Mouse (Mus musculus) heart, embryonic 16.5 days (tissue): Measurements from ENCODE around the gene Ccdc184. TPM values are rescaled to one million over a fixed set of nuclear protein-coding genes. Genes with fewer than 3 reads are reported as not detected.

ENCODE experiments used
- ATAC-seq: fragments of 200-750 bp; cut with Nextera tagmentation; replicated peaks from 2 replicates; pipeline ENCODE4 v1.8.0; 2017; ENCODE audit warnings: moderate number of reproducible peaks; ENCODE audit not compliant: insufficient read depth, low FRiP score; ENCODE audit errors: extremely low read depth
- H3K27ac ChIP-seq: fragments of 300-500 bp; sonication (generic); 2 replicates; pipeline ENCODE4 v1.5.1; 2014; ENCODE audit warnings: mild to moderate bottlenecking, low read length, control low read depth, moderate library complexity
- H3K27me3 ChIP-seq: fragments of 300-500 bp; sonication (generic); 2 replicates; pipeline ENCODE4 v1.6.1; 2014; ENCODE audit warnings: low read length, mixed read lengths; ENCODE audit not compliant: control insufficient read depth, insufficient read depth
- H3K36me3 ChIP-seq: fragments of 300-500 bp; sonication (generic); 2 replicates; pipeline ENCODE4 v1.6.1; 2014; ENCODE audit not compliant: control insufficient read depth, insufficient read depth
- H3K4me1 ChIP-seq: fragments of 300-500 bp; sonication (generic); 2 replicates; pipeline ENCODE4 v1.6.1; 2014; ENCODE audit warnings: low read length, mixed read lengths; ENCODE audit not compliant: control insufficient read depth, insufficient read depth
- H3K4me2 ChIP-seq: fragments of 300-500 bp; sonication (generic); 2 replicates; pipeline ENCODE4 v1.6.1; 2014; ENCODE audit warnings: low read depth, mild to moderate bottlenecking, control low read depth, low read length
- H3K4me3 ChIP-seq: fragments of 300-500 bp; sonication (generic); 2 replicates; pipeline ENCODE4 v1.5.1; 2014; ENCODE audit warnings: mild to moderate bottlenecking, control low read depth, low read length
- H3K9ac ChIP-seq: fragments of 300-500 bp; sonication (generic); 2 replicates; pipeline ENCODE4 v1.6.1; 2014; ENCODE audit warnings: low read length, control low read depth
- H3K9me3 ChIP-seq: fragments of 300-500 bp; sonication (generic); replicated peaks from 2 replicates; pipeline ENCODE4 v1.6.1; 2016; ENCODE audit warnings: low read length; ENCODE audit not compliant: control insufficient read depth
- WGBS: fragments of 180-500 bp; shearing (Covaris S2); extraction: QIAGEN DNeasy Blood & Tissue Kit; methylation state at CpG from one replicate; pipeline ENCODE4 v1.1.7; 2014; 5-methylcytosine and 5-hydroxymethylcytosine counted together
- polyA plus RNA-seq: library from polyadenylated mRNA; unstranded; fragments of >200 nt; fragmentation: Nextera tagmentation; extraction: Ambion mirVana; gene quantifications from 2 replicates; pipeline ENCODE4 v1.2.1, GENCODE M21; 2015

Gene Ccdc184
- polyA plus RNA-seq, 1 experiment from 2014 or later, result 1.2 TPM

- peaks cover 67% of the 10 kb centered on the region for H3K36me3 ChIP-seq
- ATAC-seq, result no peak
- H3K9ac ChIP-seq, result no peak overlapping the region
- H3K27me3 ChIP-seq, result no peaks in the 10 kb centered on the region
- no peaks in the 10 kb centered on the region for H3K9me3 ChIP-seq
- WGBS, result 94% methylated on average over 13 of the region's 13 CpGs
- H3K27ac ChIP-seq, result no peak overlapping the region
- H3K4me3 ChIP-seq, result no peak overlapping the region
- no peaks in the 10 kb centered on the region for H3K4me1 ChIP-seq
- H3K4me2 ChIP-seq, result no peak overlapping the region
Measured at GRCm38 (mm10) chr15:98135671-98136070, 31.3 kb upstream of the Ccdc184 start.

GRCm38 (mm10) chr15:98136871-98137270 lies 30.1 kb upstream of the Ccdc184 start:
- Histone ChIP-seq H3K9me3 (no peaks in the 10 kb centered on the region), H3K9ac (no peak overlapping the region), H3K4me3 (no peak overlapping the region), H3K27me3 (no peaks in the 10 kb centered on the region), H3K4me1 (no peaks in the 10 kb centered on the region), H3K4me2 (no peak overlapping the region), H3K36me3 (peaks cover 70% of the 10 kb centered on the region), H3K27ac (no peak overlapping the region)
- no peak for ATAC-seq
- 91% methylated on average over 9 of the region's 9 CpGs for WGBS

- Histone ChIP-seq H3K27me3 (no peaks in the 10 kb centered on the region), H3K27ac (no peak overlapping the region), H3K4me1 (peaks cover 6% of the 10 kb centered on the region), H3K9ac (no peak overlapping the region), H3K9me3 (no peaks in the 10 kb centered on the region), H3K4me2 (no peak overlapping the region), H3K4me3 (no peak overlapping the region), H3K36me3 (peaks cover 52% of the 10 kb centered on the region)
- WGBS, result 84% methylated on average over 7 of the region's 7 CpGs
- ATAC-seq, result no peak
Measured at GRCm38 (mm10) chr15:98139763-98140162, 27.2 kb upstream of the Ccdc184 start.

GRCm38 (mm10) chr15:98140809-98141208 lies 26.1 kb upstream of the Ccdc184 start:
- ATAC-seq, result no peak
- no peaks in the 10 kb centered on the region for H3K27me3 ChIP-seq
- H3K27ac ChIP-seq, result no peak overlapping the region
- no peak overlapping the region for H3K4me3 ChIP-seq
- H3K36me3 ChIP-seq, result peaks cover 43% of the 10 kb centered on the region
- no peaks in the 10 kb centered on the region for H3K9me3 ChIP-seq
- H3K4me1 ChIP-seq, result peaks cover 8% of the 10 kb centered on the region
- WGBS, result 85% methylated on average over 5 of the region's 5 CpGs
- no peak overlapping the region for H3K9ac ChIP-seq
- no peak overlapping the region for H3K4me2 ChIP-seq

- H3K9ac ChIP-seq, result no peak overlapping the region
- H3K9me3 ChIP-seq, result no peaks in the 10 kb centered on the region
- no peak for ATAC-seq
- 79% methylated on average over 10 of the region's 10 CpGs for WGBS
- peaks cover 13% of the 10 kb centered on the region for H3K4me1 ChIP-seq
- H3K27ac ChIP-seq, result no peak overlapping the region
- no peak overlapping the region for H3K4me2 ChIP-seq
- H3K36me3 ChIP-seq, result peaks cover 29% of the 10 kb centered on the region
- H3K27me3 ChIP-seq, result no peaks in the 10 kb centered on the region
- no peak overlapping the region for H3K4me3 ChIP-seq
Measured at GRCm38 (mm10) chr15:98142515-98142914, 24.4 kb upstream of the Ccdc184 start.

GRCm38 (mm10) chr15:98144861-98145507 lies 22.0 kb upstream of the Ccdc184 start:
- peak overlapping the region; percentile 87 for H3K27ac ChIP-seq
- peak; percentile 11; the same call in 1 of the 2 replicates for ATAC-seq
- H3K36me3 ChIP-seq, result peaks cover 18% of the 10 kb centered on the region
- no peaks in the 10 kb centered on the region for H3K27me3 ChIP-seq
- peaks cover 25% of the 10 kb centered on the region for H3K4me1 ChIP-seq
- under 1% methylated on average over 36 of the region's 36 CpGs for WGBS
- H3K9me3 ChIP-seq, result no peaks in the 10 kb centered on the region
- peak overlapping the region; percentile 99 for H3K9ac ChIP-seq
- peak overlapping the region; percentile 77 for H3K4me2 ChIP-seq
- peak overlapping the region; percentile 99 for H3K4me3 ChIP-seq

GRCm38 (mm10) chr15:98145559-98146181 lies 21.3 kb upstream of the Ccdc184 start:
- WGBS, result under 1% methylated on average over 38 of the region's 38 CpGs
- Histone ChIP-seq H3K36me3 (peaks cover 12% of the 10 kb centered on the region), H3K27ac (peak overlapping the region; percentile 87), H3K4me1 (peaks cover 25% of the 10 kb centered on the region), H3K4me3 (peak overlapping the region; percentile 99), H3K9me3 (no peaks in the 10 kb centered on the region), H3K27me3 (no peaks in the 10 kb centered on the region), H3K4me2 (peak overlapping the region; percentile 77), H3K9ac (peak overlapping the region; percentile 99)
- peak; percentile 89 for ATAC-seq

GRCm38 (mm10) chr15:98148356-98148755 lies 18.6 kb upstream of the Ccdc184 start:
- 55% methylated on average over 3 of the region's 3 CpGs for WGBS
- ATAC-seq, result no peak
- H3K4me2 ChIP-seq, result no peak overlapping the region

GRCm38 (mm10) chr15:98149166-98149602 lies 17.8 kb upstream of the Ccdc184 start:
- H3K9me3 ChIP-seq, result no peaks in the 10 kb centered on the region
- H3K4me1 ChIP-seq, result peaks cover 24% of the 10 kb centered on the region
- peak overlapping the region; percentile 2; the same call in 1 of the 2 replicates for H3K4me3 ChIP-seq
- H3K27ac ChIP-seq, result peak overlapping the region; percentile 96
- ATAC-seq, result peak; percentile 88
- 20% methylated on average over 10 of the region's 10 CpGs for WGBS
- no peaks in the 10 kb centered on the region for H3K36me3 ChIP-seq
- H3K27me3 ChIP-seq, result no peaks in the 10 kb centered on the region
- peak overlapping the region; percentile 31 for H3K9ac ChIP-seq
- peak overlapping the region; percentile 51; the same call in 1 of the 2 replicates for H3K4me2 ChIP-seq

More at GRCm38 (mm10) chr15:98148356-98148755, 18.6 kb upstream of the Ccdc184 start:
- Histone ChIP-seq H3K4me1 (peaks cover 25% of the 10 kb centered on the region), H3K27me3 (no peaks in the 10 kb centered on the region), H3K27ac (peak overlapping the region; percentile 96), H3K36me3 (no peaks in the 10 kb centered on the region), H3K9ac (0 out of 2 replicates have a peak overlapping the region, but pooled peaks have one; percentile 30), H3K9me3 (no peaks in the 10 kb centered on the region), H3K4me3 (no peak overlapping the region)
